Mouse (Mus musculus) layer of hippocampus, adult 11-12 months (tissue): ENCODE results near the gene Lipt2.

ENCODE experiments used
- DNase-seq: peaks from one replicate; pipeline ENCODE4 v3.0.0; 2022; ENCODE audit warnings: low spot score

Gene Lipt2

GRCm38 (mm10) chr7:100170756-100171155 is 11.7 kb downstream of the Lipt2 start:
- DNase-seq: no peak

- DNase-seq: no peak
Observed at GRCm38 (mm10) chr7:100176269-100176668, 17.2 kb downstream of the Lipt2 start, which contains the start of gene Kcne3. Gene Kcne3 (plus strand): TSS chr7:100176502.

- peak; percentile 36 for DNase-seq
Observed at GRCm38 (mm10) chr7:100178016-100178890, 19.2 kb downstream of the Lipt2 start.

GRCm38 (mm10) chr7:100178891-100179233 is 19.8 kb downstream of the Lipt2 start:
- no peak for DNase-seq

GRCm38 (mm10) chr7:100179394-100179793 is 20.3 kb downstream of the Lipt2 start:
- DNase-seq: no peak

- DNase-seq: no peak
Observed at GRCm38 (mm10) chr7:100179836-100180407, 20.8 kb downstream of the Lipt2 start.

- no peak for DNase-seq
Observed at GRCm38 (mm10) chr7:100181176-100181575, 22.1 kb downstream of the Lipt2 start.

- no peak for DNase-seq
Observed at GRCm38 (mm10) chr7:100181614-100182013, 22.5 kb downstream of the Lipt2 start.

GRCm38 (mm10) chr7:100182388-100182787 is 23.3 kb downstream of the Lipt2 start:
- DNase-seq: no peak

GRCm38 (mm10) chr7:100187601-100188000 is 28.5 kb downstream of the Lipt2 start:
- peak; percentile 52 for DNase-seq

GRCm38 (mm10) chr7:100190167-100190566 is 31.1 kb downstream of the Lipt2 start:
- DNase-seq: no peak

GRCm38 (mm10) chr7:100190778-100191177 is 31.7 kb downstream of the Lipt2 start:
- DNase-seq: peak; percentile 75

GRCm38 (mm10) chr7:100201191-100201590 is 42.1 kb downstream of the Lipt2 start:
- DNase-seq: no peak

GRCm38 (mm10) chr7:100203616-100204015 is 44.5 kb downstream of the Lipt2 start:
- DNase-seq: no peak

GRCm38 (mm10) chr7:100204871-100205270 is 45.8 kb downstream of the Lipt2 start:
- no peak for DNase-seq

- no peak for DNase-seq
Observed at GRCm38 (mm10) chr7:100206144-100206543, 47.1 kb downstream of the Lipt2 start.

GRCm38 (mm10) chr7:100207886-100208285 is 48.8 kb downstream of the Lipt2 start:
- DNase-seq: no peak
